Comparison of ENCODE assay signal across 31 mouse cellular contexts in the genomic region with DNA sequence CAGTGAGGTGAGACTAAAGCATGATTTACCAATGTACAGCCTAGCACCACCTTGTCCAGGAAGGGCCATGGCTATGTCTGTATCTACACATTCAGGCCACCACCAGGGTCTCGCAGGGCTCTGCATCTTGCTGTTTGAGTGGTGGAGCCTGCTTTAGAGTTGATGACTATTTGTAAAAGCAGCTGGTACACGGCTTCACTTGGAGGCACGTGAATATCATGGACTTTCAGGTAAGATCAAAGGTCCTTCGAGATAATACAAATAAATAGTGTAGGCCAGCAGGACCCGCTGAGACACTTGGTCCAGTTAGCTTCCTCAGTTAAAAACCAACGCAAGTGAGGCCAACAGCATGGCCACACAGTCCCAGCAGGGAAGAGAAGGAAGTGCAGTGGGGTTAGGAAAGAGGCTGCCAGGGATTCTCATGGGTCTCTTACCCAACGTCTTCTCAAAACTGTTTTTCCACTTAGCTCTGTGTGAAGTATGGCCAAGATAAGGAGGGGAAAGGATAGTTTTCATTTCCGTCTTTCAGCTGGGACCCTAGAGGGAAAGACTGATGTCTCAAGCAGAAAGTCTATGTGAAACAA. TPM values are rescaled to one million over a fixed set of nuclear protein-coding genes. Genes with fewer than 3 reads are reported as not detected.
DNase-seq lines count a peak whose midpoint lies in the region; ATAC-seq lines count a peak whose summit lies in the region.
"Had no signal": no experiment of that assay in that cellular context is flagged by ENCODE, and none has a peak within 500 bp of the region (broad histone marks: within the 10 kb centered on the region; RNA-seq: fewer than 3 reads in every experiment).

No protein-coding gene starts in this region.

- DNase-seq in heart, adult 11 months, result peak; percentile 78
- no peak for DNase-seq in heart, postnatal 14 days
- DNase-seq in liver, embryonic 13.5 days, result no peak
- no peak for DNase-seq in right cerebral cortex, adult 2 months (ENCODE audit: low spot score in 2 of 2)
- no peak for DNase-seq in right cerebral cortex, postnatal 10 days (ENCODE audit: low spot score in 2 of 2)
- DNase-seq: adrenal gland, postnatal 10 days; cerebellum, adult 11-12 months; cerebellum, postnatal 25 days; heart, postnatal 10 days; kidney, postnatal 4 days; layer of hippocampus, adult 9-11 months; left cerebral cortex, postnatal 4 days; lung, postnatal 14 days; right cerebral cortex, postnatal 4 days; thymus, postnatal 4 days had no signal

- H3K4me1 ChIP-seq in liver, embryonic 13.5 days (replicated peaks), result peaks cover 40% of the 10 kb centered on the region
- H3K4me1 ChIP-seq in liver, embryonic 12.5 days, result peaks cover 47% of the 10 kb centered on the region

- no peak overlapping the region for H3K9ac ChIP-seq in liver, embryonic 13.5 days
- H3K9ac ChIP-seq in liver, embryonic 12.5 days, result no peak overlapping the region
- H3K9ac ChIP-seq: hindbrain, embryonic 14.5 days; liver, embryonic 14.5 days had no signal

- H3K9me3 ChIP-seq in liver, embryonic 13.5 days (replicated peaks), result no peaks in the 10 kb centered on the region
- H3K9me3 ChIP-seq in liver, embryonic 12.5 days (replicated peaks), result no peaks in the 10 kb centered on the region
- H3K9me3 ChIP-seq: midbrain, embryonic 10.5 days had no signal

- intact Hi-C loops in heart, postnatal 14 days (cut with DNase I), result loop anchor here (5.0 to 10.0 kb wide), 2 partner anchors 107 to 491 kb away; no protein-coding TSS in a partner anchor

- peaks cover 26% of the 10 kb centered on the region for H3K36me3 ChIP-seq in liver, embryonic 13.5 days
- H3K36me3 ChIP-seq in liver, embryonic 12.5 days, result peaks cover 43% of the 10 kb centered on the region

- 67% methylated on average over 8 of the region's 8 CpGs for WGBS in liver, embryonic 13.5 days (ENCODE audit: insufficient replicate concordance)
- 67% methylated on average over 8 of the region's 8 CpGs for WGBS in liver, embryonic 12.5 days (ENCODE audit: insufficient replicate concordance)

- 0 out of 2 replicates have a peak overlapping the region, but pooled peaks have one; percentile 14 for H3K27ac ChIP-seq in liver, embryonic 13.5 days
- no peak overlapping the region for H3K27ac ChIP-seq in liver, embryonic 12.5 days
- H3K27ac ChIP-seq: hindbrain, embryonic 14.5 days; left cerebral cortex, adult 2 months; liver, embryonic 14.5 days; midbrain, embryonic 10.5 days had no signal

- H3K4me2 ChIP-seq in liver, embryonic 13.5 days, result no peak overlapping the region
- no peak overlapping the region for H3K4me2 ChIP-seq in liver, embryonic 12.5 days
- H3K4me2 ChIP-seq: hindbrain, embryonic 14.5 days had no signal

- no peak overlapping the region for H3K4me3 ChIP-seq in liver, embryonic 13.5 days (replicated peaks)
- no peak overlapping the region for H3K4me3 ChIP-seq in liver, embryonic 12.5 days
- H3K4me3 ChIP-seq: left cerebral cortex, adult 2 months; midbrain, embryonic 10.5 days had no signal

- H3K27me3 ChIP-seq in liver, embryonic 13.5 days, result no peaks in the 10 kb centered on the region
- no peaks in the 10 kb centered on the region for H3K27me3 ChIP-seq in liver, embryonic 12.5 days (replicated peaks)
- H3K27me3 ChIP-seq: Patski had no signal

- no peak for ATAC-seq in liver, embryonic 13.5 days (ENCODE audit: low read depth)
- no peak for ATAC-seq in liver, embryonic 12.5 days
- ATAC-seq in granulocyte monocyte progenitor cell, adult 5-6 weeks (replicated peaks; ENCODE audit: poor library complexity, severe bottlenecking), result peak; percentile 60
- peak; percentile 49 for ATAC-seq in megakaryocyte progenitor cell, adult 5-6 weeks (replicated peaks; ENCODE audit: poor library complexity)
- ATAC-seq: CD4-positive, CD25-positive, alpha-beta regulatory T cell, adult 4 months; Patski had no signal

RNA-seq across cellular contexts. Expression of gene Net1, which starts 22.5 kb away (rescaled TPM):
- total RNA-seq in heart, postnatal 14 days (2021), result 10 to 100 TPM; 28.2 to 29.4 TPM
- polyA plus RNA-seq in liver, embryonic 13.5 days (2015; fragmentation: Nextera tagmentation; extraction: Ambion mirVana), result 53.6 and 66.0 TPM in 2 replicates
- polyA plus RNA-seq in liver, embryonic 12.5 days (2016; fragmentation: Nextera tagmentation; extraction: Ambion mirVana), result 67.4 and 73.0 TPM in 2 replicates
- total RNA-seq in granulocyte monocyte progenitor cell, adult 5-6 weeks (2014; fragmentation: Nextera tagmentation), result 30.4 and 34.8 TPM in 2 replicates
- 42.4 and 50.9 TPM in 2 replicates for total RNA-seq in granulocyte monocyte progenitor cell, adult 5-6 weeks (2017)
- total RNA-seq in megakaryocyte progenitor cell, adult 5-6 weeks (2015), result 34.2 and 37.4 TPM in 2 replicates
- total RNA-seq in megakaryocyte progenitor cell, adult 5-6 weeks (2017), result 83.5 and 102 TPM in 2 replicates

RNA-seq across cellular contexts. Expression of gene Tubal3, which starts 22.6 kb away (rescaled TPM):
- not detected for total RNA-seq in heart, postnatal 14 days (2021)
- polyA plus RNA-seq in liver, embryonic 13.5 days (2015; fragmentation: Nextera tagmentation; extraction: Ambion mirVana), result not detected in 2 replicates
- polyA plus RNA-seq in liver, embryonic 12.5 days (2016; fragmentation: Nextera tagmentation; extraction: Ambion mirVana), result not detected in 2 replicates
- total RNA-seq in granulocyte monocyte progenitor cell, adult 5-6 weeks (2014; fragmentation: Nextera tagmentation), result not detected in 2 replicates
- total RNA-seq in granulocyte monocyte progenitor cell, adult 5-6 weeks (2017), result not detected in 2 replicates
- total RNA-seq in megakaryocyte progenitor cell, adult 5-6 weeks (2015), result not detected in 2 replicates
- total RNA-seq in megakaryocyte progenitor cell, adult 5-6 weeks (2017), result not detected in 2 replicates
- total RNA-seq: adrenal gland, postnatal 10 days; ES-E14; gastrocnemius, adult 8-10 months; heart, adult 8-10 months; heart, postnatal 10 days; left cerebral cortex, adult 2 months; left cerebral cortex, postnatal 4 days; midbrain, postnatal 0 days; neutrophil, adult 5-6 weeks had no signal
- polyA plus RNA-seq: brain, embryonic 14.5 days; forebrain, embryonic 11.5 days; hindbrain, embryonic 14.5 days; liver, embryonic 14.5 days; midbrain, embryonic 10.5 days; midbrain, postnatal 0 days; Patski had no signal

RNA-seq across cellular contexts. Expression of gene Calm5, which starts 41.5 kb away (rescaled TPM):
- total RNA-seq in heart, postnatal 14 days (2021), result not detected
- polyA plus RNA-seq in liver, embryonic 13.5 days (2015; fragmentation: Nextera tagmentation; extraction: Ambion mirVana), result not detected in 2 replicates
- polyA plus RNA-seq in liver, embryonic 12.5 days (2016; fragmentation: Nextera tagmentation; extraction: Ambion mirVana), result not detected in 2 replicates
- total RNA-seq in granulocyte monocyte progenitor cell, adult 5-6 weeks (2014; fragmentation: Nextera tagmentation), result not detected in 2 replicates
- not detected in 2 replicates for total RNA-seq in granulocyte monocyte progenitor cell, adult 5-6 weeks (2017)
- not detected in 2 replicates for total RNA-seq in megakaryocyte progenitor cell, adult 5-6 weeks (2015)
- not detected in 2 replicates for total RNA-seq in megakaryocyte progenitor cell, adult 5-6 weeks (2017)
- total RNA-seq: adrenal gland, postnatal 10 days; ES-E14; gastrocnemius, adult 8-10 months; heart, adult 8-10 months; heart, postnatal 10 days; left cerebral cortex, adult 2 months; left cerebral cortex, postnatal 4 days; midbrain, postnatal 0 days; neutrophil, adult 5-6 weeks had no signal
- polyA plus RNA-seq: brain, embryonic 14.5 days; CD4-positive, CD25-positive, alpha-beta regulatory T cell, adult 4 months; forebrain, embryonic 11.5 days; hindbrain, embryonic 14.5 days; liver, embryonic 14.5 days; midbrain, embryonic 10.5 days; midbrain, postnatal 0 days; Patski had no signal

RNA-seq across cellular contexts. Expression of gene Ucn3, which starts 49.7 kb away (rescaled TPM):
- not detected for total RNA-seq in heart, postnatal 14 days (2021)
- polyA plus RNA-seq in liver, embryonic 13.5 days (2015; fragmentation: Nextera tagmentation; extraction: Ambion mirVana), result not detected in 2 replicates
- polyA plus RNA-seq in liver, embryonic 12.5 days (2016; fragmentation: Nextera tagmentation; extraction: Ambion mirVana), result not detected in 2 replicates
- not detected in 2 replicates for total RNA-seq in granulocyte monocyte progenitor cell, adult 5-6 weeks (2014; fragmentation: Nextera tagmentation)
- total RNA-seq in granulocyte monocyte progenitor cell, adult 5-6 weeks (2017), result not detected in 2 replicates
- total RNA-seq in megakaryocyte progenitor cell, adult 5-6 weeks (2015), result not detected in 2 replicates
- total RNA-seq in megakaryocyte progenitor cell, adult 5-6 weeks (2017), result not detected in 2 replicates
- total RNA-seq: adrenal gland, postnatal 10 days; ES-E14; gastrocnemius, adult 8-10 months; heart, adult 8-10 months; heart, postnatal 10 days; neutrophil, adult 5-6 weeks had no signal
- polyA plus RNA-seq: CD4-positive, CD25-positive, alpha-beta regulatory T cell, adult 4 months; forebrain, embryonic 11.5 days; liver, embryonic 14.5 days; midbrain, embryonic 10.5 days; Patski had no signal

RNA-seq across cellular contexts. Expression of gene Calm4, which starts 57.9 kb away (rescaled TPM):
- not detected for total RNA-seq in heart, postnatal 14 days (2021)
- not detected in 2 replicates for polyA plus RNA-seq in liver, embryonic 13.5 days (2015; fragmentation: Nextera tagmentation; extraction: Ambion mirVana)
- polyA plus RNA-seq in liver, embryonic 12.5 days (2016; fragmentation: Nextera tagmentation; extraction: Ambion mirVana), result not detected in 2 replicates
- total RNA-seq in granulocyte monocyte progenitor cell, adult 5-6 weeks (2014; fragmentation: Nextera tagmentation), result not detected in 2 replicates
- not detected in 2 replicates for total RNA-seq in granulocyte monocyte progenitor cell, adult 5-6 weeks (2017)
- not detected in 2 replicates for total RNA-seq in megakaryocyte progenitor cell, adult 5-6 weeks (2015)
- not detected in 2 replicates for total RNA-seq in megakaryocyte progenitor cell, adult 5-6 weeks (2017)
- total RNA-seq: adrenal gland, postnatal 10 days; ES-E14; heart, adult 8-10 months; heart, postnatal 10 days; left cerebral cortex, adult 2 months; left cerebral cortex, postnatal 4 days; neutrophil, adult 5-6 weeks had no signal
- polyA plus RNA-seq: CD4-positive, CD25-positive, alpha-beta regulatory T cell, adult 4 months; forebrain, embryonic 11.5 days; hindbrain, embryonic 14.5 days; liver, embryonic 14.5 days; midbrain, embryonic 10.5 days; midbrain, postnatal 0 days; Patski had no signal

Comparison
In these comparisons a context has a peak if more than half of its experiments do, and no peak if none do; other contexts are left out.
1. ATAC-seq: peak in granulocyte monocyte progenitor cell, adult 5-6 weeks (single experiment) and megakaryocyte progenitor cell, adult 5-6 weeks (single experiment); none in liver, embryonic 13.5 days (single experiment) and liver, embryonic 12.5 days (single experiment).